Mouse (Mus musculus) midbrain, embryonic 11.5 days (tissue): Measurements from ENCODE around the gene Phyhipl. TPM values are rescaled to one million over a fixed set of nuclear protein-coding genes. Genes with fewer than 3 reads are reported as not detected.

Source experiments
- ATAC-seq: fragments of 200-750 bp; cut with Nextera tagmentation; 2 replicates; pipeline ENCODE4 v1.8.0; 2017; ENCODE audit warnings: moderate TSS enrichment, moderate library complexity; ENCODE audit not compliant: low FRiP score
- DNase-seq: peaks from one replicate; pipeline ENCODE4 v3.0.0; 2015; ENCODE audit warnings: low spot score; ENCODE audit errors: missing footprints
- H3K27ac ChIP-seq: fragments of 300-500 bp; sonication (generic); 2 replicates; pipeline ENCODE4 v1.5.1; 2014; ENCODE audit warnings: low read depth, low read length
- H3K27me3 ChIP-seq: fragments of 300-500 bp; sonication (generic); 2 replicates; pipeline ENCODE4 v1.6.1; 2014; ENCODE audit warnings: mild to moderate bottlenecking, low read length, moderate library complexity, mixed read lengths; ENCODE audit not compliant: control insufficient read depth, insufficient read depth
- H3K36me3 ChIP-seq: fragments of 300-500 bp; sonication (generic); 2 replicates; pipeline ENCODE4 v1.6.1; 2014; ENCODE audit warnings: mild to moderate bottlenecking, low read length, moderate library complexity, mixed read lengths; ENCODE audit not compliant: control insufficient read depth, insufficient read depth
- H3K4me1 ChIP-seq: fragments of 300-500 bp; sonication (generic); 2 replicates; pipeline ENCODE4 v1.6.1; 2014; ENCODE audit warnings: low read length; ENCODE audit not compliant: control insufficient read depth, insufficient read depth
- H3K4me2 ChIP-seq: fragments of 300-500 bp; sonication (generic); 2 replicates; pipeline ENCODE4 v1.6.1; 2014; ENCODE audit warnings: mild to moderate bottlenecking, moderate library complexity
- H3K4me3 ChIP-seq: fragments of 300-500 bp; sonication (generic); 2 replicates; pipeline ENCODE4 v1.5.1; 2014; ENCODE audit warnings: low read depth, low read length
- H3K9ac ChIP-seq: fragments of 300-500 bp; sonication (generic); 2 replicates; pipeline ENCODE4 v1.6.1; 2014; ENCODE audit warnings: low read length
- H3K9me3 ChIP-seq: fragments of 300-500 bp; sonication (generic); 2 replicates; pipeline ENCODE4 v1.6.1; 2016; ENCODE audit warnings: low read length; ENCODE audit not compliant: control insufficient read depth
- WGBS: fragments of 180-500 bp; shearing (Covaris S2); extraction: QIAGEN DNeasy Blood & Tissue Kit; methylation state at CpG from one replicate; pipeline ENCODE4 v1.1.7; 2014; 5-methylcytosine and 5-hydroxymethylcytosine counted together
- polyA plus RNA-seq: library from polyadenylated mRNA; unstranded; fragments of >200 nt; fragmentation: Nextera tagmentation; extraction: Ambion mirVana; gene quantifications from 2 replicates; pipeline ENCODE4 v1.2.1, GENCODE M21; 2014

Phyhipl gene
- polyA plus RNA-seq, 1 experiment from 2014 or later: 36.5 TPM

GRCm38 (mm10) chr10:70640075-70640737 is 15.6 kb downstream of the Phyhipl start:
- Histone ChIP-seq H3K9me3 (no peaks in the 10 kb centered on the region), H3K9ac (no peak overlapping the region), H3K36me3 (no peaks in the 10 kb centered on the region), H3K4me3 (no peak overlapping the region), H3K27me3 (no peaks in the 10 kb centered on the region), H3K4me2 (no peak overlapping the region), H3K27ac (no peak overlapping the region), H3K4me1 (no peaks in the 10 kb centered on the region)
- ATAC-seq (no peak), DNase-seq (no peak)
- 66% methylated on average over 17 of the region's 17 CpGs for WGBS

GRCm38 (mm10) chr10:70637640-70638328 is 18.0 kb downstream of the Phyhipl start:
- no peaks in the 10 kb centered on the region for H3K27me3 ChIP-seq
- H3K9ac ChIP-seq: no peak overlapping the region
- no peaks in the 10 kb centered on the region for H3K4me1 ChIP-seq
- WGBS: 77% methylated on average over 12 of the region's 12 CpGs
- H3K27ac ChIP-seq: no peak overlapping the region
- DNase-seq (no peak), ATAC-seq (no peak)
- H3K36me3 ChIP-seq: no peaks in the 10 kb centered on the region
- no peak overlapping the region for H3K4me3 ChIP-seq
- H3K9me3 ChIP-seq: no peaks in the 10 kb centered on the region
- H3K4me2 ChIP-seq: no peak overlapping the region

GRCm38 (mm10) chr10:70635261-70635660 is 20.5 kb downstream of the Phyhipl start:
- no peaks in the 10 kb centered on the region for H3K36me3 ChIP-seq
- ATAC-seq (no peak), DNase-seq (no peak)
- H3K4me1 ChIP-seq: no peaks in the 10 kb centered on the region
- H3K9me3 ChIP-seq: no peaks in the 10 kb centered on the region
- WGBS: 74% methylated on average over 1 of the region's 1 CpGs
- no peak overlapping the region for H3K4me3 ChIP-seq
- no peaks in the 10 kb centered on the region for H3K27me3 ChIP-seq
- H3K27ac ChIP-seq: no peak overlapping the region
- no peak overlapping the region for H3K4me2 ChIP-seq
- no peak overlapping the region for H3K9ac ChIP-seq

- DNase-seq: no peak
- ATAC-seq: no peak
- no peaks in the 10 kb centered on the region for H3K36me3 ChIP-seq
- H3K4me1 ChIP-seq: no peaks in the 10 kb centered on the region
- H3K9ac ChIP-seq: no peak overlapping the region
- no peak overlapping the region for H3K4me3 ChIP-seq
- no peaks in the 10 kb centered on the region for H3K9me3 ChIP-seq
- H3K4me2 ChIP-seq: no peak overlapping the region
- 83% methylated on average over 1 of the region's 1 CpGs for WGBS
- H3K27me3 ChIP-seq: no peaks in the 10 kb centered on the region
- no peak overlapping the region for H3K27ac ChIP-seq
Measured at GRCm38 (mm10) chr10:70631142-70631541, 24.6 kb downstream of the Phyhipl start.

- Histone ChIP-seq H3K27ac (no peak overlapping the region), H3K36me3 (no peaks in the 10 kb centered on the region), H3K9me3 (no peaks in the 10 kb centered on the region), H3K4me1 (no peaks in the 10 kb centered on the region), H3K27me3 (no peaks in the 10 kb centered on the region), H3K9ac (no peak overlapping the region), H3K4me3 (no peak overlapping the region), H3K4me2 (no peak overlapping the region)
- WGBS: 93% methylated on average over 3 of the region's 3 CpGs
- no peak for ATAC-seq
- DNase-seq: no peak
Measured at GRCm38 (mm10) chr10:70623461-70623860, 32.3 kb downstream of the Phyhipl start.

- Histone ChIP-seq H3K4me2 (no peak overlapping the region), H3K36me3 (no peaks in the 10 kb centered on the region), H3K4me1 (no peaks in the 10 kb centered on the region), H3K4me3 (no peak overlapping the region), H3K9ac (no peak overlapping the region), H3K27me3 (no peaks in the 10 kb centered on the region), H3K27ac (no peak overlapping the region), H3K9me3 (no peaks in the 10 kb centered on the region)
- DNase-seq (no peak), ATAC-seq (no peak)
- WGBS: 88% methylated on average over 6 of the region's 6 CpGs
Measured at GRCm38 (mm10) chr10:70616377-70616776, 39.4 kb downstream of the Phyhipl start.

- DNase-seq: no peak
- Histone ChIP-seq H3K4me2 (no peak overlapping the region), H3K9me3 (no peaks in the 10 kb centered on the region), H3K4me1 (no peaks in the 10 kb centered on the region), H3K27ac (no peak overlapping the region), H3K27me3 (no peaks in the 10 kb centered on the region), H3K4me3 (no peak overlapping the region), H3K9ac (no peak overlapping the region), H3K36me3 (no peaks in the 10 kb centered on the region)
- 86% methylated on average over 1 of the region's 1 CpGs for WGBS
- no peak for ATAC-seq
Measured at GRCm38 (mm10) chr10:70611633-70612032, 44.1 kb downstream of the Phyhipl start.

GRCm38 (mm10) chr10:70599925-70600305 is 55.9 kb downstream of the Phyhipl start:
- no peak overlapping the region; the same call in 1 of the 2 replicates for H3K27ac ChIP-seq
- H3K36me3 ChIP-seq: no peaks in the 10 kb centered on the region
- peak overlapping the region; percentile 92 for H3K4me2 ChIP-seq
- WGBS: under 1% methylated on average over 28 of the region's 28 CpGs
- H3K4me1 ChIP-seq: peaks cover 6% of the 10 kb centered on the region
- H3K27me3 ChIP-seq: peaks cover 5% of the 10 kb centered on the region
- H3K4me3 ChIP-seq: peak overlapping the region; percentile 75
- peak overlapping the region; percentile 79 for H3K9ac ChIP-seq
- H3K9me3 ChIP-seq: no peaks in the 10 kb centered on the region
- ATAC-seq (peak; percentile 61), DNase-seq (peak; percentile 92)

GRCm38 (mm10) chr10:70599126-70599924 is 56.4 kb downstream of the Phyhipl start:
- peak overlapping the region; percentile 75 for H3K4me3 ChIP-seq
- peak overlapping the region; percentile 92 for H3K4me2 ChIP-seq
- H3K27me3 ChIP-seq: peaks cover 5% of the 10 kb centered on the region
- under 1% methylated on average over 88 of the region's 124 CpGs for WGBS
- peak overlapping the region; percentile 74 for H3K27ac ChIP-seq
- peak; percentile 90 for ATAC-seq
- H3K9ac ChIP-seq: peak overlapping the region; percentile 79
- no peaks in the 10 kb centered on the region for H3K9me3 ChIP-seq
- DNase-seq: peak; percentile 97
- H3K36me3 ChIP-seq: no peaks in the 10 kb centered on the region
- H3K4me1 ChIP-seq: peaks cover 6% of the 10 kb centered on the region
